Mouse (Mus musculus): Measurements from ENCODE around the gene Trappc6a. TPM values are rescaled to one million over a fixed set of nuclear protein-coding genes. Genes with fewer than 3 reads are reported as not detected.

Gene Trappc6a
- 43.9 TPM for polyA plus RNA-seq (2017; shearing (Covaris generic))

GRCm38 (mm10) chr7:19508150-19508923 is at the start of gene Trappc6a, which contains the start of gene Bloc1s3:
TSS of gene Trappc6a (plus strand) at chr7:19508395.
TSS of gene Bloc1s3 (minus strand) at chr7:19508367.

DNA sequence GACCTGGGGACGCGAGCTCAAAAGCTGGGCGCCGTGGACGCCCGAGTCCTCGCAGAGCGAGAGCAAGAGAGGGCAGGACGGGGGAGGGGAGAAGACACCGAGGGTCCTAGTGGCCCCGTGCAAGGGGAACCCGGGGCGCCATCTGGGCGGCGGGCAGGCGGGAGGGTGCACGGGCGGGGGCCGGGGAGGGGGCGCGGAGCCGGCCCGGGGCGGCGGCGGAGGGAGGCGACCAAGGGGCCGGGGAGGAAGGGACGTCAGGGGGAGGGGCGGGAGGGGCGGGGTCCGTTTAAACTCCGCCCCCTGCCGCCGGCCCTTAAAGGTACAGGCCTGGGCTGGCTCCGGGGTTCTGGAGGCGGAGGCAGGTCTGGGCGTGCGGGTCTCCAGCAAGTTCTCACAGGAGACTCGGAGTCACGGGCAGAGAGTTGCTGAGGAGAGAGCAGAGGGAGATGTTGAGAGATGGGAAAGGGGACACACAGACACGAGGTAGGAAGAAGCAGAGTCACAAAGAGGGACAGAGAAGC is 49.5 kb upstream of the Trappc6a start, which contains the start of gene Mark4:
Mark4 (minus strand) TSS at position 231 of the 521 bp plus-strand sequence.

GRCm38 (mm10) chr7:19462884-19463381 is 45.3 kb upstream of the Trappc6a start, which contains the start of gene Exoc3l2:
TSS of gene Exoc3l2 (plus strand) at chr7:19463331.

GRCm38 (mm10) chr7:19517652-19518365 is 9.6 kb downstream of the Trappc6a start, which contains the start of gene Nkpd1:
TSS of gene Nkpd1 (plus strand) at chr7:19517838.

GRCm38 (mm10) chr7:19562643-19563410 is 54.6 kb downstream of the Trappc6a start, which contains the start of gene Ppp1r37:
TSS of gene Ppp1r37 (minus strand) at chr7:19563076.

Other genes starting within 250 kb of the Trappc6a start
- 224 TPM for gene Vasp, start 236.6 kb upstream of the Trappc6a start, polyA plus RNA-seq (2017; shearing (Covaris generic))
- 0.97 TPM for gene Ppm1n, start 228.3 kb upstream of the Trappc6a start, polyA plus RNA-seq (2017; shearing (Covaris generic))
- gene Rtn2, start 225.8 kb upstream of the Trappc6a start, polyA plus RNA-seq (2017; shearing (Covaris generic)): 0.14 TPM
- gene Fosb, start 198.3 kb upstream of the Trappc6a start, polyA plus RNA-seq (2017; shearing (Covaris generic)): 65.7 TPM
- 68.8 TPM for gene Ercc1, start 163.6 kb upstream of the Trappc6a start, polyA plus RNA-seq (2017; shearing (Covaris generic))
- gene Cd3eap, start 148.9 kb upstream of the Trappc6a start, polyA plus RNA-seq (2017; shearing (Covaris generic)): 5.2 TPM
- gene Ppp1r13l, start 148.6 kb upstream of the Trappc6a start, polyA plus RNA-seq (2017; shearing (Covaris generic)): 1.9 TPM
- 7.5 TPM for gene Ercc2, start 126.4 kb upstream of the Trappc6a start, polyA plus RNA-seq (2017; shearing (Covaris generic))
- gene Klc3, start 104.3 kb upstream of the Trappc6a start, polyA plus RNA-seq (2017; shearing (Covaris generic)): 6.9 TPM
- not detected for gene Ckm, start 103.6 kb upstream of the Trappc6a start, polyA plus RNA-seq (2017; shearing (Covaris generic))
- gene Mark4, start 49.6 kb upstream of the Trappc6a start, polyA plus RNA-seq (2017; shearing (Covaris generic)): 6.2 TPM
- not detected for gene Exoc3l2, start 45.1 kb upstream of the Trappc6a start, polyA plus RNA-seq (2017; shearing (Covaris generic))
- 4.3 TPM for gene Bloc1s3, start within 50 bp of the Trappc6a start, polyA plus RNA-seq (2017; shearing (Covaris generic))
- not detected for gene Nkpd1, start 9.4 kb downstream of the Trappc6a start, polyA plus RNA-seq (2017; shearing (Covaris generic))
- 16.7 TPM for gene Ppp1r37, start 54.7 kb downstream of the Trappc6a start, polyA plus RNA-seq (2017; shearing (Covaris generic))
- gene Zfp296, start 68.9 kb downstream of the Trappc6a start, polyA plus RNA-seq (2017; shearing (Covaris generic)): 1.1 TPM
- gene Gemin7, start 69.2 kb downstream of the Trappc6a start, polyA plus RNA-seq (2017; shearing (Covaris generic)): 79.8 TPM
- 50.9 TPM for gene Clasrp, start 96.1 kb downstream of the Trappc6a start, polyA plus RNA-seq (2017; shearing (Covaris generic))
- 177 TPM for gene Relb, start 121.0 kb downstream of the Trappc6a start, polyA plus RNA-seq (2017; shearing (Covaris generic))
- gene Clptm1, start 156.6 kb downstream of the Trappc6a start, polyA plus RNA-seq (2017; shearing (Covaris generic)): 116 TPM
- gene Apoc2, start 169.5 kb downstream of the Trappc6a start, polyA plus RNA-seq (2017; shearing (Covaris generic)): not detected
- not detected for gene Gm44805, start 173.0 kb downstream of the Trappc6a start, polyA plus RNA-seq (2017; shearing (Covaris generic))
- not detected for gene Apoc4, start 173.1 kb downstream of the Trappc6a start, polyA plus RNA-seq (2017; shearing (Covaris generic))
- not detected for gene Apoc1, start 184.3 kb downstream of the Trappc6a start, polyA plus RNA-seq (2017; shearing (Covaris generic))
- gene Apoe, start 190.8 kb downstream of the Trappc6a start, polyA plus RNA-seq (2017; shearing (Covaris generic)): 4.2 TPM
- gene Tomm40, start 207.0 kb downstream of the Trappc6a start, polyA plus RNA-seq (2017; shearing (Covaris generic)): 58.7 TPM
- gene Nectin2, start 242.1 kb downstream of the Trappc6a start, polyA plus RNA-seq (2017; shearing (Covaris generic)): not detected

Data from effector memory CD4-positive, alpha-beta T cell, adult 5 months (primary cell).